9 mouse cellular contexts compared by ENCODE assay signal in the genomic region with DNA sequence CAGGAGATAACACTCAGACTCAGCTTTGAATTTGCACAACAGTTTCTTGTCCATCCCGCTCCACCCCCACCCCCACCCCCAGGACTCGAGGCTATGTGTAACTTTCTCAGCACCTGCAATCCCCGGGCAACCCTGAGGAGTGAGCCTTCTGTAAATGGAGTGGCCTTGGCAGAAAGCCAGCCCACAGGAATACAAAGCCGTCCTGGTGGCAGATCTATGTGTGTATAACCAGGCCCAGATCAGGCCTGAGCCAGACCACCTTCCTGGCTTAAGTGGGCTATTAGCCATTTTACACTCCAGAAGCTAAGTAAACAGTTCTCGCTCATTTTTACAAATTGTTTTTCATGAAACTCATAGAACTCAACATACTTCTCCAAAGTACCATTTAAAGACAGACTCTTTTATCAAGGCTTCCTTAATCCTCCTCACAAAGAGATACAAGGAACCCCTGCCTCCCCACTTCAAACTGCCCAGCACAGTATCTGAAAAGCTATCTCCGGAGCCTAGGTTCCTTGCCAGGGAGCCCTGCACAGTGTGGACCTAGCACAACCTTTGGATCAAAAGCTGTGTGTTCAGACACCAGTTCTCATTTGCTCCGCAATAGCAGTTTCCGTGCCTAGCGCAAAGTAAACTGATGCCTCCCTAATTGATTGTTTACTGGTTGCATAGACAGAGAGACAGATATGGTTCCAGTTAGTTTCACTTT. TPM values are rescaled to one million over a fixed set of nuclear protein-coding genes. Genes with fewer than 3 reads are reported as not detected.
DNase-seq lines count a peak whose midpoint lies in the region; ATAC-seq and TF ChIP-seq lines count a peak whose summit lies in the region.
"Had no signal": no experiment of that assay in that cellular context is flagged by ENCODE, and none has a peak within 500 bp of the region (broad histone marks: within the 10 kb centered on the region; RNA-seq: fewer than 3 reads in every experiment).

No protein-coding gene starts in this region.

- no peaks in the 10 kb centered on the region for H3K9me3 ChIP-seq in forebrain, embryonic 11.5 days (ENCODE audit: control insufficient read depth, low read length)
- H3K9me3 ChIP-seq in forebrain, embryonic 10.5 days, result no peaks in the 10 kb centered on the region
- no peaks in the 10 kb centered on the region for H3K9me3 ChIP-seq in intestine, embryonic 16.5 days (ENCODE audit: control insufficient read depth, low read length)
- H3K9me3 ChIP-seq in lung, postnatal 0 days (ENCODE audit: low read length), result no peaks in the 10 kb centered on the region

- peak; percentile 74 for DNase-seq in forebrain, embryonic 11.5 days (ENCODE audit: low spot score)
- no peak for DNase-seq in forebrain, embryonic 10.5 days (ENCODE audit: extremely low spot score, low spot score)
- peak; percentile 81 for DNase-seq in 416B (ENCODE audit: low read depth)
- peak; percentile 38 to 43 for DNase-seq in cerebellum, postnatal 36 days
- peak; percentile 81 for DNase-seq in lung, postnatal 0 days (ENCODE audit: low spot score)
- DNase-seq in left cerebral cortex, postnatal 14 days (ENCODE audit: low spot score in 2 of 2), result no peak
- no peak for DNase-seq in frontal cortex, postnatal 25 days (ENCODE audit: low spot score in 2 of 2)

- no peaks in the 10 kb centered on the region for H3K27me3 ChIP-seq in forebrain, embryonic 11.5 days (ENCODE audit: control insufficient read depth, insufficient read depth, low read length)
- no peaks in the 10 kb centered on the region for H3K27me3 ChIP-seq in forebrain, embryonic 10.5 days (ENCODE audit: poor library complexity, severe bottlenecking)
- H3K27me3 ChIP-seq in intestine, embryonic 16.5 days (replicated peaks; ENCODE audit: control insufficient read depth, insufficient read depth, low read length), result no peaks in the 10 kb centered on the region
- H3K27me3 ChIP-seq in lung, postnatal 0 days (replicated peaks; ENCODE audit: insufficient read depth, low read length), result no peaks in the 10 kb centered on the region

- no peak for TF ChIP-seq EP300 in lung, postnatal 0 days (IDR thresholded peaks at IDR 0.05)

- H3K4me2 ChIP-seq in forebrain, embryonic 11.5 days (ENCODE audit: low read depth, low read length, severe bottlenecking), result no peak overlapping the region
- no peak overlapping the region for H3K4me2 ChIP-seq in intestine, embryonic 16.5 days (ENCODE audit: low read depth, low read length)
- no peak overlapping the region for H3K4me2 ChIP-seq in lung, postnatal 0 days (replicated peaks; ENCODE audit: low read depth, low read length)

- no peaks in the 10 kb centered on the region for H3K36me3 ChIP-seq in forebrain, embryonic 11.5 days (ENCODE audit: control insufficient read depth, insufficient read depth, low read length)
- H3K36me3 ChIP-seq in forebrain, embryonic 10.5 days (replicated peaks), result peaks cover 19% of the 10 kb centered on the region
- H3K36me3 ChIP-seq in intestine, embryonic 16.5 days (ENCODE audit: control insufficient read depth, insufficient read depth, low read length), result 0 out of 2 replicates have a peak, but pooled peaks cover 3% of the 10 kb centered on the region
- H3K36me3 ChIP-seq in lung, postnatal 0 days (ENCODE audit: insufficient read depth, low read length), result no peaks in the 10 kb centered on the region

- WGBS in forebrain, embryonic 11.5 days, result 52% methylated on average over 9 of the region's 9 CpGs
- whole genome bisulfite sequencing in forebrain, embryonic 10.5 days, result 69% methylated on average over 9 of the region's 9 CpGs
- 35% methylated on average over 9 of the region's 9 CpGs for whole genome bisulfite sequencing in intestine, embryonic 16.5 days
- 40% methylated on average over 9 of the region's 9 CpGs for WGBS in lung, postnatal 0 days

- H3K9ac ChIP-seq in forebrain, embryonic 11.5 days (ENCODE audit: low read length), result no peak overlapping the region
- no peak overlapping the region for H3K9ac ChIP-seq in intestine, embryonic 16.5 days (ENCODE audit: low read depth, low read length)
- no peak overlapping the region for H3K9ac ChIP-seq in lung, postnatal 0 days (replicated peaks; ENCODE audit: low read depth)

- intact Hi-C loops in left cerebral cortex, postnatal 14 days (cut with DNase I), result no loop called here

- peaks cover 5% of the 10 kb centered on the region; the same call in 1 of the 2 replicates for H3K4me1 ChIP-seq in forebrain, embryonic 11.5 days (replicated peaks; ENCODE audit: control insufficient read depth, insufficient read depth, low read length)
- peaks cover 23% of the 10 kb centered on the region for H3K4me1 ChIP-seq in forebrain, embryonic 10.5 days
- H3K4me1 ChIP-seq in intestine, embryonic 16.5 days (ENCODE audit: control insufficient read depth, insufficient read depth, low read length), result peaks cover 26% of the 10 kb centered on the region
- H3K4me1 ChIP-seq in lung, postnatal 0 days (ENCODE audit: insufficient read depth, low read depth, low read length), result peaks cover 4% of the 10 kb centered on the region; the same call in 1 of the 2 replicates

- TF ChIP-seq CTCF in lung, postnatal 0 days (IDR thresholded peaks at IDR 0.05), result no peak

- no peak overlapping the region for H3K4me3 ChIP-seq in forebrain, embryonic 11.5 days (ENCODE audit: low read depth, low read length)
- H3K4me3 ChIP-seq in forebrain, embryonic 10.5 days, result no peak overlapping the region
- H3K4me3 ChIP-seq in intestine, embryonic 16.5 days (ENCODE audit: low read length), result no peak overlapping the region
- no peak overlapping the region for H3K4me3 ChIP-seq in lung, postnatal 0 days (ENCODE audit: low read depth, low read length)

- H3K27ac ChIP-seq in forebrain, embryonic 11.5 days (ENCODE audit: low read depth, low read length), result 0 out of 2 replicates have a peak overlapping the region, but pooled peaks have one; percentile 25
- H3K27ac ChIP-seq in forebrain, embryonic 10.5 days, result no peak overlapping the region; the same call in 1 of the 2 replicates
- H3K27ac ChIP-seq in intestine, embryonic 16.5 days (ENCODE audit: low read length), result peak overlapping the region; percentile 34; the same call in 1 of the 2 replicates
- H3K27ac ChIP-seq in lung, postnatal 0 days (ENCODE audit: low read length), result peak overlapping the region; percentile 4; the same call in 1 of the 2 replicates
- H3K27ac ChIP-seq: macrophage had no signal

- peak; percentile 61; the same call in 1 of the 2 replicates for ATAC-seq in forebrain, embryonic 11.5 days (replicated peaks; ENCODE audit: low FRiP score)
- peak; percentile 83 for ATAC-seq in intestine, embryonic 16.5 days
- peak; percentile 79 for ATAC-seq in lung, postnatal 0 days

RNA-seq across cellular contexts. Expression of gene Pml, which starts 7.7 kb away (rescaled TPM):
- polyA plus RNA-seq in forebrain, embryonic 11.5 days (2014; fragmentation: Nextera tagmentation; extraction: Ambion mirVana), result 13.6 and 13.7 TPM in 2 replicates
- polyA plus RNA-seq in forebrain, embryonic 10.5 days (2016; fragmentation: Nextera tagmentation; extraction: Ambion mirVana), result 13.7 and 14.4 TPM in 2 replicates
- polyA plus RNA-seq in intestine, embryonic 16.5 days (2015; fragmentation: Nextera tagmentation; extraction: Ambion mirVana), result 12.4 and 13.7 TPM in 2 replicates
- polyA plus RNA-seq in lung, postnatal 0 days (2015; fragmentation: Nextera tagmentation; extraction: Ambion mirVana), result 6.4 and 6.8 TPM in 2 replicates
- 10 to 100 TPM; 12.2 to 13.6 TPM for total RNA-seq in left cerebral cortex, postnatal 14 days (2021)

RNA-seq across cellular contexts. Expression of gene Stoml1, which starts 11.0 kb away (rescaled TPM):
- polyA plus RNA-seq in forebrain, embryonic 11.5 days (2014; fragmentation: Nextera tagmentation; extraction: Ambion mirVana), result 37.6 and 39.4 TPM in 2 replicates
- polyA plus RNA-seq in forebrain, embryonic 10.5 days (2016; fragmentation: Nextera tagmentation; extraction: Ambion mirVana), result 24.8 and 28.8 TPM in 2 replicates
- polyA plus RNA-seq in intestine, embryonic 16.5 days (2015; fragmentation: Nextera tagmentation; extraction: Ambion mirVana), result 21.1 and 22.4 TPM in 2 replicates
- 30.8 and 34.3 TPM in 2 replicates for polyA plus RNA-seq in lung, postnatal 0 days (2015; fragmentation: Nextera tagmentation; extraction: Ambion mirVana)
- total RNA-seq in left cerebral cortex, postnatal 14 days (2021), result 10 to 100 TPM; 71.8 to 76.7 TPM

RNA-seq across cellular contexts. Expression of gene Islr2, which starts 37.8 kb away (rescaled TPM):
- 18.1 and 21.1 TPM in 2 replicates for polyA plus RNA-seq in forebrain, embryonic 11.5 days (2014; fragmentation: Nextera tagmentation; extraction: Ambion mirVana)
- polyA plus RNA-seq in forebrain, embryonic 10.5 days (2016; fragmentation: Nextera tagmentation; extraction: Ambion mirVana), result 2.2 and 3.6 TPM in 2 replicates
- polyA plus RNA-seq in intestine, embryonic 16.5 days (2015; fragmentation: Nextera tagmentation; extraction: Ambion mirVana), result 0.83 and 1.0 TPM in 2 replicates
- not detected in 2 replicates for polyA plus RNA-seq in lung, postnatal 0 days (2015; fragmentation: Nextera tagmentation; extraction: Ambion mirVana)
- total RNA-seq in left cerebral cortex, postnatal 14 days (2021), result 10 to 100 TPM; 86.1 to 99.6 TPM
- polyA plus RNA-seq: macrophage had no signal

RNA-seq across cellular contexts. Expression of gene Islr, which starts 37.8 kb away (rescaled TPM):
- polyA plus RNA-seq in forebrain, embryonic 11.5 days (2014; fragmentation: Nextera tagmentation; extraction: Ambion mirVana), result 9.4 and 11.7 TPM in 2 replicates
- 4.0 and 4.6 TPM in 2 replicates for polyA plus RNA-seq in forebrain, embryonic 10.5 days (2016; fragmentation: Nextera tagmentation; extraction: Ambion mirVana)
- 70.7 and 77.5 TPM in 2 replicates for polyA plus RNA-seq in intestine, embryonic 16.5 days (2015; fragmentation: Nextera tagmentation; extraction: Ambion mirVana)
- 21.6 and 28.5 TPM in 2 replicates for polyA plus RNA-seq in lung, postnatal 0 days (2015; fragmentation: Nextera tagmentation; extraction: Ambion mirVana)
- total RNA-seq in left cerebral cortex, postnatal 14 days (2021), result 10 to 100 TPM; 15.8 to 16.2 TPM
- polyA plus RNA-seq: macrophage had no signal

Comparison
In these comparisons a context has a peak if more than half of its experiments do, and no peak if none do; other contexts are left out.
1. DNase-seq: peak in forebrain, embryonic 11.5 days (single experiment), 416B (single experiment), cerebellum, postnatal 36 days (2 of 2) and lung, postnatal 0 days (single experiment); none in forebrain, embryonic 10.5 days (single experiment), left cerebral cortex, postnatal 14 days (0 of 2) and frontal cortex, postnatal 25 days (0 of 2).
2. Peak in every context shown above with its lines, with median percentiles within 50 percentile points of each other: ATAC-seq.